Mouse (Mus musculus) liver, postnatal 0 days (tissue): Measurements from ENCODE around the gene Frmd4b. TPM values are rescaled to one million over a fixed set of nuclear protein-coding genes. Genes with fewer than 3 reads are reported as not detected.

ENCODE experiments used
- ATAC-seq: fragments of 200-750 bp; cut with Nextera tagmentation; 2 replicates; pipeline ENCODE4 v1.8.0; 2017; ENCODE audit warnings: mild to moderate bottlenecking, moderate library complexity
- DNase-seq: peaks from one replicate; pipeline ENCODE4 v3.0.0-alpha.2; 2016
- H3K27ac ChIP-seq: fragments of 300-500 bp; sonication (generic); 2 replicates; pipeline ENCODE4 v1.5.1; 2014; ENCODE audit warnings: antibody characterized with exemption, moderate library complexity, mild to moderate bottlenecking, low read depth
- H3K27me3 ChIP-seq: fragments of 300-500 bp; sonication (generic); 2 replicates; pipeline ENCODE4 v1.6.1; 2014; ENCODE audit warnings: low read length, control low read depth, mixed read lengths; ENCODE audit not compliant: insufficient read depth
- H3K36me3 ChIP-seq: fragments of 300-500 bp; sonication (generic); replicated peaks from 2 replicates; pipeline ENCODE4 v1.6.1; 2014; ENCODE audit warnings: mild to moderate bottlenecking, control low read depth, low read length, moderate library complexity, mixed read lengths; ENCODE audit not compliant: insufficient read depth
- H3K4me1 ChIP-seq: fragments of 300-500 bp; sonication (generic); 2 replicates; pipeline ENCODE4 v1.6.1; 2014; ENCODE audit warnings: antibody characterized with exemption, mild to moderate bottlenecking, control low read depth; ENCODE audit not compliant: insufficient read depth
- H3K4me2 ChIP-seq: fragments of 300-500 bp; sonication (generic); 2 replicates; pipeline ENCODE4 v1.6.1; 2014; ENCODE audit warnings: low read depth, mild to moderate bottlenecking, low read length, moderate library complexity, mixed read lengths
- H3K4me3 ChIP-seq: fragments of 300-500 bp; sonication (generic); 2 replicates; pipeline ENCODE4 v1.5.1; 2014; ENCODE audit warnings: low read depth, low read length
- H3K9ac ChIP-seq: fragments of 300-500 bp; sonication (generic); replicated peaks from 2 replicates; pipeline ENCODE4 v1.6.1; 2014; ENCODE audit warnings: mild to moderate bottlenecking, moderate library complexity
- H3K9me3 ChIP-seq: fragments of 300-500 bp; sonication (generic); 2 replicates; pipeline ENCODE4 v1.6.1; 2016; ENCODE audit warnings: mild to moderate bottlenecking, control low read depth, low read length, mixed read lengths
- CTCF ChIP-seq: sonication (generic); IDR thresholded peaks from 2 replicates; pipeline ENCODE4 v1.5.1; 2016; ENCODE audit warnings: antibody characterized with exemption, low read depth
- EP300 ChIP-seq: IDR thresholded peaks from 2 replicates; pipeline ENCODE4 v1.6.1; 2016; ENCODE audit warnings: antibody characterized with exemption, low read depth, mild to moderate bottlenecking
- WGBS: fragments of 180-500 bp; shearing (Covaris S2); extraction: QIAGEN DNeasy Blood & Tissue Kit; methylation state at CpG from one replicate; pipeline ENCODE4 v1.1.7; 2014; ENCODE audit not compliant: insufficient replicate concordance; 5-methylcytosine and 5-hydroxymethylcytosine counted together
- polyA plus RNA-seq: library from polyadenylated mRNA; unstranded; fragments of >200 nt; fragmentation: Nextera tagmentation; extraction: Ambion mirVana; gene quantifications from 2 replicates; pipeline ENCODE4 v1.2.1, GENCODE M21; 2015

Frmd4b gene
- polyA plus RNA-seq, 1 experiment from 2014 or later, result 8.3 TPM

GRCm38 (mm10) chr6:97496002-97496401, 121.3 kb downstream of the Frmd4b start:
- H3K4me3 ChIP-seq, result no peak overlapping the region
- no peaks in the 10 kb centered on the region for H3K9me3 ChIP-seq
- 57% methylated on average over 1 of the region's 1 CpGs for WGBS
- H3K4me2 ChIP-seq, result no peak overlapping the region
- no peak overlapping the region for H3K27ac ChIP-seq
- H3K27me3 ChIP-seq, result no peaks in the 10 kb centered on the region
- TF ChIP-seq EP300 (no peak), CTCF (no peak)
- no peaks in the 10 kb centered on the region for H3K4me1 ChIP-seq
- H3K36me3 ChIP-seq, result no peaks in the 10 kb centered on the region
- DNase-seq (no peak), ATAC-seq (no peak)
- no peak overlapping the region for H3K9ac ChIP-seq

- no peak overlapping the region for H3K4me2 ChIP-seq
- peaks cover 9% of the 10 kb centered on the region; the same call in 1 of the 2 replicates for H3K4me1 ChIP-seq
- H3K4me3 ChIP-seq, result no peak overlapping the region
- ATAC-seq (no peak), DNase-seq (no peak)
- TF ChIP-seq EP300 (no peak), CTCF (no peak)
- no peak overlapping the region for H3K27ac ChIP-seq
- peaks cover 19% of the 10 kb centered on the region for H3K27me3 ChIP-seq
- WGBS, result 73% methylated on average over 5 of the region's 5 CpGs
- H3K36me3 ChIP-seq, result no peaks in the 10 kb centered on the region
- no peak overlapping the region for H3K9ac ChIP-seq
- H3K9me3 ChIP-seq, result no peaks in the 10 kb centered on the region
Measured at GRCm38 (mm10) chr6:97491065-97491464, 126.3 kb downstream of the Frmd4b start.

GRCm38 (mm10) chr6:97488821-97489220, 128.5 kb downstream of the Frmd4b start:
- TF ChIP-seq CTCF (no peak), EP300 (no peak)
- H3K27ac ChIP-seq, result no peak overlapping the region
- peaks cover 23% of the 10 kb centered on the region for H3K27me3 ChIP-seq
- 32% methylated on average over 7 of the region's 7 CpGs for WGBS
- H3K4me1 ChIP-seq, result peaks cover 9% of the 10 kb centered on the region; the same call in 1 of the 2 replicates
- no peaks in the 10 kb centered on the region for H3K9me3 ChIP-seq
- H3K36me3 ChIP-seq, result no peaks in the 10 kb centered on the region
- no peak overlapping the region for H3K9ac ChIP-seq
- no peak overlapping the region for H3K4me2 ChIP-seq
- DNase-seq (no peak), ATAC-seq (no peak)
- H3K4me3 ChIP-seq, result no peak overlapping the region

- TF ChIP-seq EP300 (no peak), CTCF (no peak)
- WGBS, result 32% methylated on average over 8 of the region's 8 CpGs
Measured at GRCm38 (mm10) chr6:97488280-97488679, 129.1 kb downstream of the Frmd4b start.

GRCm38 (mm10) chr6:97487535-97488081, 129.7 kb downstream of the Frmd4b start:
- Histone ChIP-seq H3K4me2 (peak overlapping the region; percentile 81), H3K4me1 (peaks cover 9% of the 10 kb centered on the region; the same call in 1 of the 2 replicates), H3K27ac (peak overlapping the region; percentile 51; the same call in 1 of the 2 replicates), H3K4me3 (peak overlapping the region; percentile 49), H3K27me3 (peaks cover 23% of the 10 kb centered on the region), H3K9ac (peak overlapping the region; percentile 34), H3K9me3 (no peaks in the 10 kb centered on the region), H3K36me3 (no peaks in the 10 kb centered on the region)
- WGBS, result 1% methylated on average over 40 of the region's 40 CpGs
- DNase-seq (peak; percentile 61), ATAC-seq (peak; percentile 82)
- TF ChIP-seq CTCF, result no peak; the same call in 1 of the 2 replicates
- no peak for TF ChIP-seq EP300

More at GRCm38 (mm10) chr6:97488280-97488679, 129.1 kb downstream of the Frmd4b start:
- ATAC-seq, result no peak
- H3K27me3 ChIP-seq, result peaks cover 23% of the 10 kb centered on the region
- no peak overlapping the region; the same call in 1 of the 2 replicates for H3K27ac ChIP-seq
- H3K4me3 ChIP-seq, result peak overlapping the region; percentile 49; the same call in 1 of the 2 replicates
- H3K9me3 ChIP-seq, result no peaks in the 10 kb centered on the region
- no peak for DNase-seq
- H3K9ac ChIP-seq, result no peak overlapping the region
- H3K4me2 ChIP-seq, result 0 out of 2 replicates have a peak overlapping the region, but pooled peaks have one; percentile 81
- no peaks in the 10 kb centered on the region for H3K36me3 ChIP-seq
- peaks cover 9% of the 10 kb centered on the region; the same call in 1 of the 2 replicates for H3K4me1 ChIP-seq

- Histone ChIP-seq H3K4me1 (peaks cover 9% of the 10 kb centered on the region; the same call in 1 of the 2 replicates), H3K9ac (no peak overlapping the region; the same call in 1 of the 2 replicates), H3K4me3 (peak overlapping the region; percentile 49), H3K36me3 (no peaks in the 10 kb centered on the region), H3K9me3 (no peaks in the 10 kb centered on the region), H3K4me2 (peak overlapping the region; percentile 81), H3K27ac (peak overlapping the region; percentile 51; the same call in 1 of the 2 replicates), H3K27me3 (peaks cover 23% of the 10 kb centered on the region)
- DNase-seq, result no peak
- 23% methylated on average over 11 of the region's 11 CpGs for WGBS
- ATAC-seq, result no peak
- TF ChIP-seq CTCF (no peak), EP300 (no peak)
Measured at GRCm38 (mm10) chr6:97486813-97487361, 130.5 kb downstream of the Frmd4b start.
